Mouse (Mus musculus): ENCODE data around the gene Gmds.

The Gmds gene

GRCm38 (mm10) chr13:32266721-32267120 lies 71.8 kb downstream of the Gmds start:
- no peak for DNase-seq

GRCm38 (mm10) chr13:32256121-32256520 lies 82.4 kb downstream of the Gmds start:
- DNase-seq = no peak

- DNase-seq = no peak
Observed at GRCm38 (mm10) chr13:32252276-32252675, 86.3 kb downstream of the Gmds start.

GRCm38 (mm10) chr13:32242200-32242599 lies 96.3 kb downstream of the Gmds start:
- no peak for DNase-seq

GRCm38 (mm10) chr13:32236269-32236678 lies 102.3 kb downstream of the Gmds start:
- peak; percentile 26 to 42 for DNase-seq

- no peak for DNase-seq
Observed at GRCm38 (mm10) chr13:32235046-32235445, 103.5 kb downstream of the Gmds start.

- peak; percentile 10 to 26 for DNase-seq
Observed at GRCm38 (mm10) chr13:32234019-32234418, 104.5 kb downstream of the Gmds start.

- DNase-seq = no peak
Observed at GRCm38 (mm10) chr13:32232391-32232790, 106.1 kb downstream of the Gmds start.

GRCm38 (mm10) chr13:32231956-32232355 lies 106.6 kb downstream of the Gmds start:
- no peak for DNase-seq

GRCm38 (mm10) chr13:32227874-32228562 lies 110.5 kb downstream of the Gmds start:
- no peak for DNase-seq

GRCm38 (mm10) chr13:32217647-32218046 lies 120.9 kb downstream of the Gmds start:
- no peak for DNase-seq

GRCm38 (mm10) chr13:32213702-32214452 lies 124.7 kb downstream of the Gmds start:
- peak in 1 of 2 experiments; percentile 35 for DNase-seq

- DNase-seq = no peak
Observed at GRCm38 (mm10) chr13:32212125-32212524, 126.4 kb downstream of the Gmds start.

GRCm38 (mm10) chr13:32207172-32207908 lies 131.2 kb downstream of the Gmds start:
- no peak for DNase-seq

GRCm38 (mm10) chr13:32179906-32180305 lies 158.6 kb downstream of the Gmds start:
- peak; percentile 13 to 62 for DNase-seq

- DNase-seq = no peak
Observed at GRCm38 (mm10) chr13:32178682-32179081, 159.9 kb downstream of the Gmds start.

GRCm38 (mm10) chr13:32177852-32178453 lies 160.6 kb downstream of the Gmds start:
- DNase-seq = no peak

- DNase-seq = no peak
Observed at GRCm38 (mm10) chr13:32175028-32175427, 163.5 kb downstream of the Gmds start.

- peak; percentile 42 to 81 for DNase-seq
Observed at GRCm38 (mm10) chr13:32169173-32169572, 169.4 kb downstream of the Gmds start.

GRCm38 (mm10) chr13:32167806-32168205 lies 170.7 kb downstream of the Gmds start:
- DNase-seq = no peak

GRCm38 (mm10) chr13:32165581-32165980 lies 173.0 kb downstream of the Gmds start:
- no peak for DNase-seq

- no peak for DNase-seq
Observed at GRCm38 (mm10) chr13:32161567-32161966, 177.0 kb downstream of the Gmds start.

- DNase-seq = no peak
Observed at GRCm38 (mm10) chr13:32158240-32158639, 180.3 kb downstream of the Gmds start.
